Mouse (Mus musculus) liver, postnatal 0 days (tissue): ENCODE measurements around the gene Acot10. TPM values are rescaled to one million over a fixed set of nuclear protein-coding genes. Genes with fewer than 3 reads are reported as not detected.
"Not testable (repeated sequence)": the region's sequence is repeated elsewhere in the genome, so short reads cannot be mapped to it uniquely, and the experiment has no call there.

Experiments
- ATAC-seq: fragments of 200-750 bp; cut with Nextera tagmentation; 2 replicates; pipeline ENCODE4 v1.8.0; 2017; ENCODE audit warnings: mild to moderate bottlenecking, moderate library complexity
- DNase-seq: peaks from one replicate; pipeline ENCODE4 v3.0.0-alpha.2; 2016
- H3K27ac ChIP-seq: fragments of 300-500 bp; sonication (generic); 2 replicates; pipeline ENCODE4 v1.5.1; 2014; ENCODE audit warnings: antibody characterized with exemption, moderate library complexity, mild to moderate bottlenecking, low read depth
- H3K27me3 ChIP-seq: fragments of 300-500 bp; sonication (generic); 2 replicates; pipeline ENCODE4 v1.6.1; 2014; ENCODE audit warnings: low read length, control low read depth, mixed read lengths; ENCODE audit not compliant: insufficient read depth
- H3K36me3 ChIP-seq: fragments of 300-500 bp; sonication (generic); replicated peaks from 2 replicates; pipeline ENCODE4 v1.6.1; 2014; ENCODE audit warnings: mild to moderate bottlenecking, control low read depth, low read length, moderate library complexity, mixed read lengths; ENCODE audit not compliant: insufficient read depth
- H3K4me1 ChIP-seq: fragments of 300-500 bp; sonication (generic); 2 replicates; pipeline ENCODE4 v1.6.1; 2014; ENCODE audit warnings: antibody characterized with exemption, mild to moderate bottlenecking, control low read depth; ENCODE audit not compliant: insufficient read depth
- H3K4me2 ChIP-seq: fragments of 300-500 bp; sonication (generic); 2 replicates; pipeline ENCODE4 v1.6.1; 2014; ENCODE audit warnings: low read depth, mild to moderate bottlenecking, low read length, moderate library complexity, mixed read lengths
- H3K4me3 ChIP-seq: fragments of 300-500 bp; sonication (generic); 2 replicates; pipeline ENCODE4 v1.5.1; 2014; ENCODE audit warnings: low read depth, low read length
- H3K9ac ChIP-seq: fragments of 300-500 bp; sonication (generic); replicated peaks from 2 replicates; pipeline ENCODE4 v1.6.1; 2014; ENCODE audit warnings: mild to moderate bottlenecking, moderate library complexity
- H3K9me3 ChIP-seq: fragments of 300-500 bp; sonication (generic); 2 replicates; pipeline ENCODE4 v1.6.1; 2016; ENCODE audit warnings: mild to moderate bottlenecking, control low read depth, low read length, mixed read lengths
- CTCF ChIP-seq: sonication (generic); IDR thresholded peaks from 2 replicates; pipeline ENCODE4 v1.5.1; 2016; ENCODE audit warnings: antibody characterized with exemption, low read depth
- EP300 ChIP-seq: IDR thresholded peaks from 2 replicates; pipeline ENCODE4 v1.6.1; 2016; ENCODE audit warnings: antibody characterized with exemption, low read depth, mild to moderate bottlenecking
- WGBS: fragments of 180-500 bp; shearing (Covaris S2); extraction: QIAGEN DNeasy Blood & Tissue Kit; methylation state at CpG from one replicate; pipeline ENCODE4 v1.1.7; 2014; ENCODE audit not compliant: insufficient replicate concordance; 5-methylcytosine and 5-hydroxymethylcytosine counted together
- polyA plus RNA-seq: library from polyadenylated mRNA; unstranded; fragments of >200 nt; fragmentation: Nextera tagmentation; extraction: Ambion mirVana; gene quantifications from 2 replicates; pipeline ENCODE4 v1.2.1, GENCODE M21; 2015

Acot10 gene
- polyA plus RNA-seq, result not detected in 2 replicates

GRCm38 (mm10) chr15:20666650-20667049, at the start of gene Acot10:
Gene Acot10 (minus strand): TSS chr15:20666750.
- no peaks in the 10 kb centered on the region for H3K27me3 ChIP-seq
- H3K4me1 ChIP-seq, result no peaks in the 10 kb centered on the region
- no peak for TF ChIP-seq CTCF
- no peak for TF ChIP-seq EP300
- no peak within 1 kb of the TSS for H3K4me2 ChIP-seq
- H3K27ac ChIP-seq, result no peak within 1 kb of the TSS
- no peak within 1 kb of the TSS for H3K9ac ChIP-seq
- no peak within 1 kb of the TSS for H3K4me3 ChIP-seq
- WGBS, result 83% methylated on average over 10 of the region's 10 CpGs
- no peak for DNase-seq
- H3K36me3 ChIP-seq, result no peaks in the 10 kb centered on the region
- H3K9me3 ChIP-seq, result no peaks in the 10 kb centered on the region
- no peak for ATAC-seq

- no peaks in the 10 kb centered on the region for H3K27me3 ChIP-seq
- no peaks in the 10 kb centered on the region for H3K4me1 ChIP-seq
- WGBS, result 76% methylated on average over 4 of the region's 4 CpGs
- H3K27ac ChIP-seq, result no peak overlapping the region
- no peak overlapping the region for H3K9ac ChIP-seq
- DNase-seq, result no peak
- H3K4me3 ChIP-seq, result no peak overlapping the region
- no peaks in the 10 kb centered on the region for H3K36me3 ChIP-seq
- no peak for TF ChIP-seq CTCF
- no peak for TF ChIP-seq EP300
- H3K4me2 ChIP-seq, result no peak overlapping the region
- no peak for ATAC-seq
- no peaks in the 10 kb centered on the region for H3K9me3 ChIP-seq
These were observed 45.3 kb upstream of the Acot10 start for GRCm38 (mm10) chr15:20711859-20712258.

GRCm38 (mm10) chr15:20696229-20696628, 29.7 kb upstream of the Acot10 start:
- Histone ChIP-seq H3K4me3 (no peak overlapping the region), H3K9me3 (peaks cover 2% of the 10 kb centered on the region; the same call in 1 of the 2 replicates), H3K4me2 (no peak overlapping the region), H3K9ac (no peak overlapping the region), H3K27ac (no peak overlapping the region), H3K36me3 (no peaks in the 10 kb centered on the region), H3K27me3 (no peaks in the 10 kb centered on the region), H3K4me1 (no peaks in the 10 kb centered on the region)
- TF ChIP-seq CTCF, result no peak
- no peak for TF ChIP-seq EP300
- ATAC-seq (no peak), DNase-seq (no peak)
- 83% methylated on average over 5 of the region's 5 CpGs for WGBS

- ATAC-seq (no peak), DNase-seq (no peak)
- no peaks in the 10 kb centered on the region for H3K4me1 ChIP-seq
- H3K36me3 ChIP-seq, result no peaks in the 10 kb centered on the region
- no peaks in the 10 kb centered on the region for H3K9me3 ChIP-seq
- no peak for TF ChIP-seq EP300
- no peak for TF ChIP-seq CTCF
- H3K27ac ChIP-seq, result no peak overlapping the region
- WGBS, result 76% methylated on average over 5 of the region's 5 CpGs
- H3K4me2 ChIP-seq, result no peak overlapping the region
- no peak overlapping the region for H3K9ac ChIP-seq
- no peak overlapping the region for H3K4me3 ChIP-seq
- no peaks in the 10 kb centered on the region for H3K27me3 ChIP-seq
These were observed 17.6 kb upstream of the Acot10 start for GRCm38 (mm10) chr15:20684200-20684599.

GRCm38 (mm10) chr15:20682719-20683118, 16.2 kb upstream of the Acot10 start:
- DNase-seq, result no peak
- H3K27me3 ChIP-seq, result no peaks in the 10 kb centered on the region
- H3K4me1 ChIP-seq, result no peaks in the 10 kb centered on the region
- no peak overlapping the region for H3K9ac ChIP-seq
- 58% methylated on average over 2 of the region's 2 CpGs for WGBS
- no peak overlapping the region for H3K4me2 ChIP-seq
- H3K27ac ChIP-seq, result no peak overlapping the region
- no peak overlapping the region for H3K4me3 ChIP-seq
- no peaks in the 10 kb centered on the region for H3K9me3 ChIP-seq
- no peaks in the 10 kb centered on the region for H3K36me3 ChIP-seq
- no peak for ATAC-seq
- no peak for TF ChIP-seq CTCF
- TF ChIP-seq EP300, result no peak

- H3K4me2 ChIP-seq, H3K4me3 ChIP-seq, H3K4me1 ChIP-seq, H3K9me3 ChIP-seq, H3K9ac ChIP-seq, H3K36me3 ChIP-seq, H3K27ac ChIP-seq, ATAC-seq, DNase-seq, H3K27me3 ChIP-seq: not testable (repeated sequence)
- 51% methylated on average over 2 of the region's 2 CpGs for WGBS
These were observed 3.0 kb upstream of the Acot10 start for GRCm38 (mm10) chr15:20669507-20669906.

- Histone ChIP-seq H3K9ac (no peak overlapping the region), H3K9me3 (no peaks in the 10 kb centered on the region), H3K27me3 (no peaks in the 10 kb centered on the region), H3K4me1 (no peaks in the 10 kb centered on the region), H3K4me3 (no peak overlapping the region), H3K4me2 (no peak overlapping the region), H3K27ac (no peak overlapping the region), H3K36me3 (no peaks in the 10 kb centered on the region)
- no peak for DNase-seq
- 39% methylated on average over 1 of the region's 1 CpGs for WGBS
- TF ChIP-seq CTCF, result no peak
- no peak for TF ChIP-seq EP300
- ATAC-seq, result no peak
These were observed 1.4 kb upstream of the Acot10 start for GRCm38 (mm10) chr15:20667989-20668388.
